Mouse (Mus musculus): ENCODE results near the gene Dnmt3b.

DNA sequence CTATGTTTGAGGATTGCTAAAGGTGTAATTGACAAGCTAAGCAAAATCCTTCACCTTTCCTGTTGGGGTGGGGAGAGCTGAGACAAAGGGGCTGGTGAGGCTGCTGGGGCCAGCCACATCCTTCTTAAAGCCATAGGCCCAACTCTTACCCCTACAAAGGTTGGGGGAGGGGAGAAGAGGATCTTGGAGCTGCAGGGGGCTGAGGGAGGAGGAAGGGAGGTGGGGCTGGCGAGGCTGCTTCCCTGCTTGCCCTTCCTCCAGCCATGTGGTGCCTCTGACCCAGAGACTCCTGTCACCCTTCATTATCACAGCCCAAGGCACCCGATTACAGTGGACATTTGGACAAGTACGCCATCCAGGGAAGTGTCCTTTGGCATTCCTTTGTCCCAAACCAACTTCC lies 2.4 kb downstream of the Dnmt3b start:
- TF ChIP-seq CTCF (IDR thresholded peaks at IDR 0.05; ENCODE audit: insufficient read depth, low read depth, low read length) (no peak), POLR2A (IDR thresholded peaks at IDR 0.05; ENCODE audit: insufficient read depth, low read depth, low read length) (no peak)

Measured in olfactory bulb, adult 2 months (tissue).